Mouse (Mus musculus): Measurements from ENCODE around the gene Cpxm2. TPM values are rescaled to one million over a fixed set of nuclear protein-coding genes. Genes with fewer than 3 reads are reported as not detected.

Cpxm2 gene
- polyA plus RNA-seq, 1 experiment from 2014 or later, result 27.8 TPM

DNA sequence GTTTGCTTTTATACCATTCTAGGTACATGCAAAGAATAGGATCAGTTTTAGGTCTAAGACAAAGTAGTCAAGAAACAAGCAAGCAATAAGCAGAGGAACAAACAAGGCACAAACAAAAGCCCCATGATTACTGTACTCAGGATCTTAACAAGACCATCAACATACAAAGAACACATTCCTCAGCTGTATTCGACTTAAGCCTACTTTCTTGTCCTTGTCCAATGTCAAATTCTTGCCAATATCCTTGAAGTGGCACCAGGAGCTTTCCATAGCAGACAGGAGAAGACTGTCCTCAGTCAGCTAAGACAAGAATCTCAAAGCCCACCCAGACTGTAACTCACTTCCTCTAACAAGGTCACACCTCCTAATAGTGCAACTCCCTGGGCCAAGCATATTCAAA lies 24.5 kb upstream of the Cpxm2 start:
- ATAC-seq (ENCODE audit: insufficient number of reproducible peaks, insufficient read depth, low FRiP score, low TSS enrichment, low read depth), result no peak
- Histone ChIP-seq H3K9me3 (0 out of 2 replicates have a peak, but pooled peaks cover 4% of the 10 kb centered on the region), H3K36me3 (no peaks in the 10 kb centered on the region), H3K4me1 (no peaks in the 10 kb centered on the region), H3K4me3 (no peak overlapping the region), H3K4me2 (no peak overlapping the region), H3K9ac (no peak overlapping the region), H3K27me3 (no peaks in the 10 kb centered on the region), H3K27ac (no peak overlapping the region)
- 35% methylated on average over 1 of the region's 1 CpGs for WGBS

DNA sequence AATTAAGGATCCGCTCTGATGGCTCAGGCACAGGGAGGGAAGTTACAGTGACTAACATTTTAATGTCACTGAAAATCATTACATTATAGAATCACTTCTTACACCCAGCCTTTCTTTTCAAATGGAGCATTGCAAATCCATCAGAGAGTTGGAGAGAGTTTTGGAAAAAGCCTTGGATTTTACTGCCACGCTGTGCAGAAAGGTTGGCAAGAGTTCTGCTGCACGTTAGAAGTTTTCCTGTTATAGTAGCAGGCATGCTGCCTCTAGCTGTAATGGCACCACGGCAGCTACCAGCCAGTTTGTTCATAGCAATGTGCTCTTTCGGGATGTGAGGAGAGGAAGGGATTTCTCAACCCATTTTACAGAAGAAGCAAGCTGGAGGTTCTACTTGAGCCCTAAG lies 20.2 kb upstream of the Cpxm2 start:
- no peaks in the 10 kb centered on the region for H3K9me3 ChIP-seq

DNA sequence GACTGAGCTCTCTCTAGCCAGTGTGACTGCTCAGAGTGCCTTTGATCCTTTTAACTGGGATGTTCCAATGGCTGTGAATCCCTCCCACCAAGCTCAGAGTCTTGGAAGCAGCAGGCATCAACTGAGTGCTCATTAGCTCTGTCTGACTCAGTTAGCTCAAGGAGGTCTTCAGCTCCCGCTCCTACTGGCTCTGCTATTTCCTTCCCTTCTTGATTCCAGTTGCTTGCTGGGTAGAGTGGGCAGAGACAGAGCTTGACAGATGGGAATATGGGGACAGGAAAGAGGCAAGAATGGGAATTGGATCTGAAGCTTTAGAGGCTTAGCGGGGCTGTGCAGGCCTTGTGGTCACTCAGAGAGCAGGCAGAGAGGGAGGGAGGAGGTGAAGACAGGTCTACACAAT lies 19.8 kb upstream of the Cpxm2 start:
- H3K4me1 ChIP-seq, result peaks cover 12% of the 10 kb centered on the region
- ATAC-seq (ENCODE audit: insufficient number of reproducible peaks, insufficient read depth, low FRiP score, low TSS enrichment, low read depth), result no peak
- H3K4me3 ChIP-seq, result no peak overlapping the region
- no peak overlapping the region for H3K4me2 ChIP-seq
- H3K9ac ChIP-seq, result no peak overlapping the region
- WGBS, result 84% methylated on average over 2 of the region's 2 CpGs
- no peaks in the 10 kb centered on the region for H3K9me3 ChIP-seq
- H3K27me3 ChIP-seq, result no peaks in the 10 kb centered on the region
- H3K27ac ChIP-seq, result no peak overlapping the region
- H3K36me3 ChIP-seq, result no peaks in the 10 kb centered on the region

More for the DNA sequence above, 20.2 kb upstream of the Cpxm2 start:
- Histone ChIP-seq H3K9ac (no peak overlapping the region), H3K36me3 (no peaks in the 10 kb centered on the region), H3K4me1 (peaks cover 7% of the 10 kb centered on the region), H3K4me3 (no peak overlapping the region), H3K27me3 (no peaks in the 10 kb centered on the region), H3K27ac (no peak overlapping the region), H3K4me2 (no peak overlapping the region)
- 77% methylated on average over 5 of the region's 5 CpGs for WGBS
- no peak for ATAC-seq (ENCODE audit: insufficient number of reproducible peaks, insufficient read depth, low FRiP score, low TSS enrichment, low read depth)

DNA sequence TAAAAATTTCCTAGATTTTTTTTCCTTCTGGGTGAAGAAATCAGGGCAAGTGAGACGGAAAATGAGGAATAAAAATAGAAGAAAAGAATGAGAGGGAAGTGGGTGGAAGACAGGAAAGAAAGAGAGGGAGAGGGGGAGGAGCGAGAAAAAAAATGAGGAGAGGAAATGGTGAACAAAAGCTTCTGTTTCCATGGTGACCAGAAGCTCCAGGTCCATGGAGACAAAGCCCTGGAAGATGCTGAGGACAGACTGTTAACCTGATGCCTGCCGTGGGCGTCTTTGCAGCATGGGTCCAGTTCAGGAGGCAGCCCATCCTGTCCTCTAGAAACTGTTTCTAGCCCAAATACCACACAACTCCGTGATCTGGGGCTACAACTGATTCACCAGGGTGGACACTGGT lies 17.7 kb upstream of the Cpxm2 start:
- H3K36me3 ChIP-seq, result no peaks in the 10 kb centered on the region
- H3K27me3 ChIP-seq, result no peaks in the 10 kb centered on the region
- H3K27ac ChIP-seq, result no peak overlapping the region
- no peaks in the 10 kb centered on the region for H3K9me3 ChIP-seq
- H3K9ac ChIP-seq, result no peak overlapping the region
- H3K4me2 ChIP-seq, result no peak overlapping the region
- H3K4me1 ChIP-seq, result peaks cover 18% of the 10 kb centered on the region
- ATAC-seq (ENCODE audit: insufficient number of reproducible peaks, insufficient read depth, low FRiP score, low TSS enrichment, low read depth), result no peak
- 73% methylated on average over 5 of the region's 5 CpGs for WGBS
- no peak overlapping the region for H3K4me3 ChIP-seq

DNA sequence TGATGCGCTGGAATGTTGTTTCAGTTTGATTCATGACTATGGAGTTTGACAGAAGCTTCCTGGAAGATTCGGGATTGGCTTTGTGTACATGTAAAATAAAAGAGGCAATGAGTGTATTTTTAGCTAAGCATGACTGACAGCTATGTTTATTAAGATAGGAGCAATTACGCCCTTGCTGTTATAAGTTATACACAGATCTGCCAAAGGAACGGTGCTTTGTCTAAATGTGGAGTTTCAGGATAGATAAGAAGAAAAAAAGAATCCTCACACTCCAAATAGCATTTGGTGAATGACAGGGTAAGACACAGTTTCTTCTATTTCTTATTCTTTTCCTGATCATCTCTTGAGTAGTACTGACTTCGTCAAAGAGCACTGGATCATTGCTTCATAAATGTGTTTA lies 17.2 kb upstream of the Cpxm2 start:
- WGBS, result 77% methylated on average over 5 of the region's 5 CpGs
- Histone ChIP-seq H3K9ac (no peak overlapping the region), H3K4me1 (peaks cover 19% of the 10 kb centered on the region), H3K9me3 (no peaks in the 10 kb centered on the region), H3K27me3 (no peaks in the 10 kb centered on the region), H3K4me2 (no peak overlapping the region), H3K27ac (no peak overlapping the region), H3K4me3 (no peak overlapping the region), H3K36me3 (no peaks in the 10 kb centered on the region)
- ATAC-seq (ENCODE audit: insufficient number of reproducible peaks, insufficient read depth, low FRiP score, low TSS enrichment, low read depth), result no peak

DNA sequence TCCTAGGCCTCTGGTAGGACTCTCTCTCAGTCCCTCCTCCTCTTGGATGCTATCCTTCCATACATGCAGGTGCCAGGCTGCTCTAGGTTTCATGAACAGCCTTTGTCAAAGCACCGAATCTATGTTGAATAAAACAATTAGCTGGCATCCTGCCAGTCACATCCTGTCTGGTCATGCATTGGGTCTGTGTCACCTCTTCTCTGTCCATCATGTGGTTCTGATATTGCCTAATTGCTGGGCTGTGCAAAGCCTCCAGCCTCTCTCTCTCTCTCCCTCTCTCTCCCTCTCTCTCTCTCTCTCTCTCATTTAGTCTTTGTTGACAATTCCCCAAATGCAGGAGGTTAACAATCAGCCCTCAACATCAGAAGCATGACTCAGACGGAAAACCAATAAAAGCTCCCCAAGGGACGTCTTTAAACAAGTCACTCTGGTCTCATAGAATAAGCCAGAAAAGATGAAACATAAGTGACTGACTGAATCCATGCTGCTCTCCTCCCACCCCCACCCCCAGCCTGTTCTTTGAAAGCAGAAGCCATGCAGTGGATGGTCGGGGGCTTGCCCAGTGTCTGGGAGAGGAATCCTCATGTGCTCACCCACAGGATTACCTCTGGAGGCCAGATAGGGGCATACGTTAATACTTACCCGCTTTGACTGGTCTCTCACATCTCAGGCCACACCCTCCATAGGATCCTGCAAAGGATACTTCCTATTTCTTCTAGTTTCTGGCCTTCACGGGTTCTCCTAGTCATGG lies 15.1 kb upstream of the Cpxm2 start:
- Histone ChIP-seq H3K4me1 (peaks cover 24% of the 10 kb centered on the region), H3K9me3 (no peaks in the 10 kb centered on the region), H3K36me3 (no peaks in the 10 kb centered on the region), H3K9ac (no peak overlapping the region), H3K4me2 (no peak overlapping the region), H3K4me3 (no peak overlapping the region), H3K27me3 (no peaks in the 10 kb centered on the region), H3K27ac (no peak overlapping the region)
- 28% methylated on average over 7 of the region's 7 CpGs for WGBS
- no peak; the same call in 1 of the 2 replicates for ATAC-seq (ENCODE audit: insufficient number of reproducible peaks, insufficient read depth, low FRiP score, low TSS enrichment, low read depth)

DNA sequence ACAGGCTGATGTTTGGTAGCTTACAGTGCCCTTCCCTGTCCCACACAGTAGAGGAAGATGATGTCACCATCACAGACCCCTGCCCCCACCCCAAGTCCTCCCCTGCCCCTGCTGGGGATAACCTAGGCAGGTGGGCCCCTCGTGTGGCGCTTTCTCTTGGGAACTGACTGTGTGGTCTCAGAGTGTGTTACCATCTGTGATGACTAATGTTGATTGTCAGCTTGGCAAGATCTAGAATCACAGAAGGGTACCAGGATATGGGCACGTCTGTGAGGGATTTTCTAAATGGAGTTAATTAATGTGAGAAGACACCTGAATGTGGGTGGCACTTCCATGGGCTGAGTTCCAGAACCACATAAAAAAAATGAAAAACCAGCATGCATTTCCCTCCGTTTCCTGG lies 12.7 kb upstream of the Cpxm2 start:
- WGBS, result 66% methylated on average over 4 of the region's 4 CpGs
- no peak for ATAC-seq (ENCODE audit: insufficient number of reproducible peaks, insufficient read depth, low FRiP score, low TSS enrichment, low read depth)
- peaks cover 22% of the 10 kb centered on the region for H3K4me1 ChIP-seq

DNA sequence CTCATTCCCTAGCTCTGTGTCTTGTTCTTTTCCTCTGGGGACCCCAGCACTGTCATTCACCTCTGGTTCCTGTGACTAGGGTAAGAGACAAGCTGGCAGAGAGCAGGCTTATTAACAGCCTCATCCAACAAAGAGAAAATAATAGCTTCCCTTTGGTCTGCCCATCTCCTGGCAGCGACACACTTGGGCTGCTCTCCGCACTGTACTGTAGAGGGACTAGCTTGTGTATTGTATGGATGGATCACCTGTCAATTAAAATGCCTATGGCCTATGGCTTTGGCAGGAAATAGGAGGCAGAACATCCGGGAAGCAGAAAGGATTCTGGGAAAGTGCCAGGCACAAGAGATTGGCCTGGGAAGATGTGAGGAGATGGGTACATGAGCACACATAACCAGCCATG lies 7.7 kb upstream of the Cpxm2 start:
- 77% methylated on average over 3 of the region's 3 CpGs for WGBS
- no peak overlapping the region for H3K27ac ChIP-seq
- no peaks in the 10 kb centered on the region for H3K9me3 ChIP-seq
- 0 out of 2 replicates have a peak, but pooled peaks cover 6% of the 10 kb centered on the region for H3K4me1 ChIP-seq
- no peaks in the 10 kb centered on the region for H3K27me3 ChIP-seq
- no peak overlapping the region for H3K9ac ChIP-seq
- no peak for ATAC-seq (ENCODE audit: insufficient number of reproducible peaks, insufficient read depth, low FRiP score, low TSS enrichment, low read depth)
- no peak overlapping the region for H3K4me2 ChIP-seq
- no peaks in the 10 kb centered on the region for H3K36me3 ChIP-seq
- no peak overlapping the region for H3K4me3 ChIP-seq

More for the DNA sequence above, 12.7 kb upstream of the Cpxm2 start:
- no peak overlapping the region for H3K4me3 ChIP-seq
- no peaks in the 10 kb centered on the region for H3K27me3 ChIP-seq
- H3K36me3 ChIP-seq, result no peaks in the 10 kb centered on the region
- H3K4me2 ChIP-seq, result no peak overlapping the region
- H3K9me3 ChIP-seq, result no peaks in the 10 kb centered on the region
- H3K9ac ChIP-seq, result no peak overlapping the region
- H3K27ac ChIP-seq, result no peak overlapping the region

DNA sequence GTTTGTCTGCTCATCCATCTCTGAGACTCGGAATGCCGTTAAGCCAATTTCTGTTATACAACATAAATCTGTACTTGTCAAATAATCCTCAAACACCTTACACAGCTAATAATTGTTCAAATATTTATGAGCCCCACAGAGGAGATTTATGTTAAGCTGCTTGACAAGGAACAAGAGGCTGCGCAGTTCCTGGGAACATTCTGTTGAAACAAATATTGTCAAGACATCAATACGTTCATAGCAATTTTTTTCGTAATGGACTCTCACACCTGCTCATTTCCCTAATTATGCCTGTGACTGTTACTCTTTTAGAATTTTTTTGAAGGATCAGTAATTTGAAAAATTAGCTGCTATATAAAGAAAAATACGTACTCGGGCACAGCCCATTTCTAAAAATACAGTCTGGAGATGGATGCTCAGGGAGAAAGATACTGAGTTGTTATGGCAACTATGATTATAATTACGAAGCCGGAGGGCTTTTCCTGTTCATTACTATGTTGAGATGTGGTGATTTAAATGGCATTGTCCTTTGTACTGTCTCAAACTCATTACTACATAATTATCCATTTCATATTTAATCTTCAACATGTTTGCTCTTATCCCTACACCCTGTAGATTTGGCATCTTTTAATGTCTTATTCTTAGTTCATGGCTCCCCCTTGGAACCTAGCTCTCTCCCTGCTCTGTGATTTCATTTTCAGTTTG lies 3.9 kb upstream of the Cpxm2 start:
- no peaks in the 10 kb centered on the region for H3K9me3 ChIP-seq
- H3K27ac ChIP-seq, result no peak overlapping the region
- peaks cover 16% of the 10 kb centered on the region for H3K4me1 ChIP-seq
- ATAC-seq (ENCODE audit: insufficient number of reproducible peaks, insufficient read depth, low FRiP score, low TSS enrichment, low read depth), result no peak
- no peak overlapping the region for H3K4me2 ChIP-seq
- H3K36me3 ChIP-seq, result no peaks in the 10 kb centered on the region
- WGBS, result 83% methylated on average over 9 of the region's 9 CpGs
- H3K4me3 ChIP-seq, result no peak overlapping the region
- peaks cover 35% of the 10 kb centered on the region for H3K27me3 ChIP-seq
- no peak overlapping the region for H3K9ac ChIP-seq

DNA sequence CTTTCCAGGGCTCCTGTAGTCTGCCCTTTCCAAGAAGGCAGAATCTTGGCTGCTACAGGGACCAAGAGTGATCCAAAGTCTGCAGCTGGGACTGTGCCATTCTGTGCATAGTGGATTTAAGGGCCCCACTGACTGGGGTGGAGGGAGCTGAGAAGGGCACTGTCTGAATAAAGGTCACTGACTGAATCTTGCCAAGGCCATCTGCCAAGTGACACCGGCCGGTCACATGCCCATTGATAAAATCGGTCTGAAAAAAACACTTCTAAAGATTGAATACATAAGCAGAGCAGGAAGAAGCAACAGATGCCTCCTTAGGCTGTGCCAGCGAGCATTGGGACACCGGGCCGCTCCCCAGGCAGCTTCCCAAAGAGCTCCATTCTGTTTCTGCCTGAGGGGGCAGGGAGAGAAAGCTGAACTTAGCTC lies 803 bp downstream of the Cpxm2 start:
- Histone ChIP-seq H3K4me3 (peak overlapping the region; percentile 55), H3K9ac (peak overlapping the region; percentile 77), H3K36me3 (no peaks in the 10 kb centered on the region), H3K9me3 (no peaks in the 10 kb centered on the region), H3K27ac (0 out of 2 replicates have a peak overlapping the region, but pooled peaks have one; percentile 36), H3K4me2 (peak overlapping the region; percentile 89), H3K4me1 (peaks cover 17% of the 10 kb centered on the region), H3K27me3 (peaks cover 44% of the 10 kb centered on the region)
- WGBS, result 24% methylated on average over 6 of the region's 6 CpGs
- no peak for ATAC-seq (ENCODE audit: insufficient number of reproducible peaks, insufficient read depth, low FRiP score, low TSS enrichment, low read depth)

DNA sequence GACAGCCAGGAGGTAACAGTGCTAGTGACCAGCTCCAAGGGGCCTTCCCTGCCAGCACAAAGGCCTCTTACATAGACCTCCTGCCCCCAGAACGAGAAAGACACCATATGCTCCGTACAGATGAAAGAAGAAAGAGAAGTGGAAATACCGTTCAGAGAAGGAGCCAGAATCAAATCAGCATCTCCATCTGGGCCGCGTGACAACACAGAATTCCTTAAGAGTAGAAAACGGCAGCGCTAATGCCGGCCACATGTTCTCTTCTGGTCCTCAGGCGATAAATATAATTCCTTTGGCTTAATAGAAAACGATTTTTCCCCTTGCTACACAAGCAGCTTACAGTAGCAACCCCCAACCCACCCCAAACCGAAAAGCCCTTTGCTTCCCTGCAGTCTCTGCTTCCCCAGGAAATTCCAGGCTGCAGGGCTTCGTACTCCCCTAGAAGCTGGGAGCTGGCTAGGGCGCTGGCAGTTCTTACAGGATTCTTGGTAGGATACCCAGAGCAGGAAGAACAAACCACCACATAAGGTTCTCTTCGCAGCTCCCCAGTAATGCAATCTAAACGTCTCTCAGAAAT lies 9.2 kb downstream of the Cpxm2 start:
- H3K4me1 ChIP-seq, result peaks cover 34% of the 10 kb centered on the region
- no peaks in the 10 kb centered on the region for H3K36me3 ChIP-seq
- peak; percentile 79; the same call in 1 of the 2 replicates for ATAC-seq (ENCODE audit: insufficient number of reproducible peaks, insufficient read depth, low FRiP score, low TSS enrichment, low read depth)
- H3K4me2 ChIP-seq, result peak overlapping the region; percentile 3
- peak overlapping the region; percentile 83 for H3K27ac ChIP-seq
- H3K4me3 ChIP-seq, result no peak overlapping the region
- H3K27me3 ChIP-seq, result no peaks in the 10 kb centered on the region; the same call in 1 of the 2 replicates
- WGBS, result 28% methylated on average over 15 of the region's 15 CpGs
- H3K9ac ChIP-seq, result no peak overlapping the region
- H3K9me3 ChIP-seq, result no peaks in the 10 kb centered on the region

Data from embryonic facial prominence, embryonic 13.5 days (tissue).